Mouse (Mus musculus): ENCODE results near the gene Mapkapk5.

Gene Mapkapk5

DNA sequence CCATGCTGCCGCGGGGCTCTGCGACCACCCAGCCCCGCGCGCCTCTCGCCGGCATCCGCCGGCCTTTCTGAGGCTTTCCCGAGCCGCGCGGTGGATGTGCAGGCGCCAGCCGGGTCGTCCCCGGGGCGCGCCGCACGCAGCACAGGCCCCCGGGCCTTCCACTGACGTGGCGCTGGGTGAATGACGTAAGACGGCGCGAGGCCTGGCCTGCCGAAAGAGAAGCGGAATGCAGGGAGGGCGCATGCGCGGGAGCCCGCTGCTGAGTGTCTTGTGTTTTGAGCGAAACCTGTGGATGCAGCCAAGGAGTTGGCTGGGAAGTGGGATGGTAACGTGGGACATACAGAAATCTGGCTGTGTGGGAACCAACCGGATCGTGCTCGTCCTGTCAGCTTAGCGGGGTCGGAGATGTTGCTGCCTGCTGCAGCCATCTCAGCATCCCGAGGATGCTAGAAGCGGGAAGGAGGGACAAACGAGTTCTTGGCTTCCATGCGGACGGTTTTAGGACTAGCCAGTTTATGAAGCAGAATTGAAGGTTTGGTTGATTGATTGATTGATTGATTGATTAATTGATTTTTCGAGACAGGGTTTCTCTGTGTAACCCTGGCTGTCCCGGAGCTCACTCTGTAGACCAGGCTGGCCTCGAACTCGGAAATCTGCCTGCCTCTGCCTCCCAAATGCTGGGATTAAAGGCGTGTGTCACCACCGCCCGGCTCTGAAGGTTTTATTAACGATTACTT is at the start of gene Mapkapk5:
TSS of gene Mapkapk5 (minus strand) at position 113 of the 737 bp plus-strand sequence.
- peak; percentile 92 for DNase-seq (ENCODE audit: low read depth, low spot score)

DNA sequence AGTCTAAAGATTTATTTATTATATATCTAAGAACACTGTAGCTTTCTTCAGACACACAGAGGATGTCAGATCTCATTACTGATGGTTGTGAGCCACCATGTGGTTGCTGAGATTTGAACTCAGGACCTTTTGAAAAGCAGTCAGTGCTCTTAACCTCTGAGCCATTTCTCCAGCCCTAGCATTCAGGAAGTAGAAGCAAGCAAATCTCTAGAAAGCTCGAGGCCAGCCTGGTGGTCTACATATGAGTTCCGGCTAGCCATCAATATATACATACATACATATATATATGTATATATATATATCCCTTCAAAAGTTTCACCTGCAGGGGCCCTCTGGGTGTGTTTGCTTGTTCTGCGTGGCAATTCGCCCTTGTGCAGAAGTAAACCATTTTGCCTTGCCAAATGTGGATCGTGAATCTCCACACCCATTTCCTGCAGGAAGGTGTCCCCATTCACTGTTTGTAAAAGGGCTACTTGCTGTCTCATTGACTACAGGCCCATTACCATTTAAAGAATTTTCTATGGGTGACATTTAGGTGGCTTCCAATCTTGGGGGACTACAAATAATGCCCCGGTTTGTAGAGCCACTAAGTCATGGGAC is 49.1 kb upstream of the Mapkapk5 start:
- DNase-seq (ENCODE audit: low read depth, low spot score), result no peak

DNA sequence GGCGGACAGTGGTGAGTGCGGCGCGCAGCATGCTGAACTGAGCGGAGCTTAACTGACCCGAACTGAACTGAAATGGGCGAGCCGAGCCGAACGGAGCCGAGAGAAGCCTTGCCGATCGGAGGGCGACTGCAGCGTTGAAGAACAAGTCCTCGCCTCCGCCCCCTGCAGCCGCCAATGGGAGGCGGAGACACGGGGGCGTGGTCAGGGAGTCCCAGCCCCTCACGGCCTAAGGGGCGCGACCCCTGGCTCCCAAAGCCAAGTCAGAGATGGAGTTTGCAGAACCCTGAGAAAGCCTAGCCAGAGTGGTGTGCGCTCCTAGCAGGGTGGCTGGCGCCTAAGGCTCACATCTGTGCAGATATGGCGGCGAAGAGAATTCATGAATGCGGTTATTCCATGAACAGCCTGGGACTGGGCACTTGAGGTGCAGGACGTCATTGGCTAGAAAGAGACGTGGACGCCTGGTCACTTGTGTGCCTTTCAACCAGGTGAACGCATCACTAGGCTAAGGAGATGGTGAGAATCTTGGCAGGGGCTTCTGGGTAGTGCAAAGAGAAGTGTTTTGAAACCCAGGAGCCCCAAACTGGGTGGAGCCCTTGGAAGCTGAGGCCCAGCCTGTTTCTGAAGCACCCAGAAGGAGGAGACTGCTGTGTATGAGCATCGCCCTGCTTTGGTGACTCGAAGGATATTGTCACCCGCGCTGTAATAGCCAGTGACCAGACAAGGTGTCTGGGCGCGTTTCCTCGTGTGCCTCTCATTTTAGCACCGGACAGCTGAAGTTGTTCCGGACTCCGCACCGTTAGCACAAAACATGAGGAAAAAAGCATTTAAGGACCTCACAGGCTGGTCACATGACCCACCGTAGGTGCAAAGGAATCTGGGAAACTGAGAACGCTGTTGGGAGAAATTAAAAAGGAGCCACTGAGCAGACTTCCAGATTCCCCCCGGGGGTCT is 48.0 kb upstream of the Mapkapk5 start, which contains the start of gene Aldh2:
TSS of gene Aldh2 (minus strand) at position 374 of the 951 bp plus-strand sequence.
- peak; percentile 29 for DNase-seq (ENCODE audit: low read depth, low spot score)

DNA sequence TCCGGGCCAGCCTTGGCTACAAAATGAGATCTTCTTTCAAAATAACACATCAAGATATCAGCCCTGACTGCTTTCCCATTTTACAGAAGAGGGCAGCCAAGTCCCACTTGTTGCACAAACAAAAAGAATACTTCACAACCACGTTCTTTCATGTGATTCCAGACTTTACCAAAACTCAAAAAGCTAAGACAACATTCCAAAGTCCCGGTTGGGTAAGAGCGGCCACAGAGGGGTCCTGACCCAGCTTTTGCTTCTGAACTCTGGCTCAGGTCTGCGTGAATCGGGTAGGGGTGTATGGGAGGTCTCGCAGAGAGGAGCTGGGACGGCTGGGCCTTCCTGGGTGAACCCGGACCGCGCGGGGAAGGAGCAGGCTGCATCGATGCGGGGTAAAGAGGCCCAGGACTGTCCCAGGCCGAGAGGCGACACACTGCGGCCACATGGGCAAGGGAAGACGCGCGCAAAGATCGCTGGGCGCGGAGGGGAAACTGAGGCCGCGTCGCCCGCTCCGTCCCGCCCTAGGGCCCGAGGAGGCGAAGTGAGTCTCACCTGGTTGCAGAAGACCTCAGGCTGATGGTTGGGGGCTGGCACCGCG is 47.2 kb upstream of the Mapkapk5 start:
- no peak for DNase-seq (ENCODE audit: low read depth, low spot score)

DNA sequence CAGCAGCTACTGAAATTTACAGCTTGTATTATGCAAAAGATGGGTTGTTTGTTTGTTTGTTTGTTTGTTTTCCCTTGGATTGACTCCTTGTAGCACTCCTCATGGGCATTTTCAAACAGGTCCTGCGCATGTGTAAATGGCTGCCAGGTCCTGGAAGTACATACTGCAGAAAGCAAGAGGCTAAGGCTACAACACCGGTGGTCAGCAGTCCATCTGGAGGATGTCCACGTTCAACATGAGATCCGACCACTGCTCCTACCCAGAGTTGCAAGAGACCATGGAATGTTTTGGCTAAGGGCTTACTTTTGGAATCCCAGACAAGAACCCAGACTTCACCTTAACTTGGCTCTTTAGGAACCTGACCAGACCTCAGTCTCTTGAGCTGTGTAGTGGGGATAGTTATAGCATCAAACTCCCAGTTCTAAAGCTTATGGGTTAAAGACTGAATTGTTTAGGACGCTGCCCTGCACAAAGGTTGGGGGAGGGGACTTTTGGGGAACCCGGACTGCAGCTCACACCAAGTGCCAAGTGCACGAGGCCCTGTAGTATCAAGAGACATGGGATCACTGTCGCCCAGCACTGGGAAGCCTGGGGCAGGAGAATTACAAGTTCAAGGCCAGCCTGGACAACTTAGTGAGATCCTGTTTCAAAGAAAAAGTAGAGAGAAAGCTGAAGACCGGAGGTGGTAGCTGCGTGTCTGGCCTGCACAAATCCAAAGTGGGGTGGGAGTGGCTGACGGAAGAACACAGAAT is 46.5 kb upstream of the Mapkapk5 start:
- DNase-seq (ENCODE audit: low read depth, low spot score), result no peak

DNA sequence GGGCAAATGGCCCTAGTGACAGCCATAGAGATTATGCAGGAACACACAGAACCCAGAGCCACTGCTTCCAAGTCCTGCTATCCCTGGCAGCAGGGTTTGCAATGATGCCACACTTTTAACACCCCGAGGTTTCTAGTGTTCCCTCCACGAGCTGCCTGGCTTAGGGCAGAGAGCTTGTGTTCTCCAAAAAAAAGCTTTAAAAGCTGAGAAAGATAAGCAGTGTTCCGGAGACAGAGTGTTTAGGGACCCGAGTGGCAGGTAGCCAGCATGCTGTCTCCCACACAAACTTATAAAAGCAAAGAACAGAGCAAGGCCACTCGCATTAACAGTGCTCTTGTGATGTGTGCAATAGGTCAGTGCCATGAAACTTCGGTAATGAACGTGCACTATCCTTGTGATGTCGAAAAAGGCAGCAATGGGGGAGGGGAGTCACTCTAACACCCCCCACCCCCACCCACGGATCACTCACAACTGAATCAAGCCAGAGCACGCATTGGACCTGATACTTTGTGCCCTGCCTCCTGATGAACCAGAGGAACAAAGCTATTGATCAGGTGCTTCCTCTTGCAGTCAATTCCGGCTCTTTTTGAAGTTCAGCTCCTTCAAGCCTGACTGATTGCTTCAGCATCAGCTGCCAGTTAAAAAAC is 45.8 kb upstream of the Mapkapk5 start:
- no peak for DNase-seq (ENCODE audit: low read depth, low spot score)

DNA sequence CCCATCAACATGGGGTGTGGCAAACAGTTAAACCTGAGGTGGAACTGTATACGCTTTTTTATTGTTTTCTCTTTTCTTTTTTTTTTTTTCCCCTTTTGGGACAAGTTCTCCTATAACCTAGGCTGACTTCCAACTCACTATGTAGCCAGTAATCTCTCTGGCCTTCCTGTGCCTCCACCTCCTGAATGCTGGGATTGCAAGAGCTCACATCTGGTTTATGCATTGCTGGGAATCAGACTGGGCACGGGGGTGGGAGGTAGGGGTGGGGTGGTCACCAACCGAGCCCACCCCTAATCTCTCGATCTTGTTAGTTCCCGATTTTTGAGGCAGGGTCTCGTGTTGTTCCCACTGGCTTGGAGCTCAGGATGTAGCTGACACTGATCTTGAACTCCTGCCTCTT is 44.2 kb upstream of the Mapkapk5 start:
- no peak for DNase-seq (ENCODE audit: low read depth, low spot score)

DNA sequence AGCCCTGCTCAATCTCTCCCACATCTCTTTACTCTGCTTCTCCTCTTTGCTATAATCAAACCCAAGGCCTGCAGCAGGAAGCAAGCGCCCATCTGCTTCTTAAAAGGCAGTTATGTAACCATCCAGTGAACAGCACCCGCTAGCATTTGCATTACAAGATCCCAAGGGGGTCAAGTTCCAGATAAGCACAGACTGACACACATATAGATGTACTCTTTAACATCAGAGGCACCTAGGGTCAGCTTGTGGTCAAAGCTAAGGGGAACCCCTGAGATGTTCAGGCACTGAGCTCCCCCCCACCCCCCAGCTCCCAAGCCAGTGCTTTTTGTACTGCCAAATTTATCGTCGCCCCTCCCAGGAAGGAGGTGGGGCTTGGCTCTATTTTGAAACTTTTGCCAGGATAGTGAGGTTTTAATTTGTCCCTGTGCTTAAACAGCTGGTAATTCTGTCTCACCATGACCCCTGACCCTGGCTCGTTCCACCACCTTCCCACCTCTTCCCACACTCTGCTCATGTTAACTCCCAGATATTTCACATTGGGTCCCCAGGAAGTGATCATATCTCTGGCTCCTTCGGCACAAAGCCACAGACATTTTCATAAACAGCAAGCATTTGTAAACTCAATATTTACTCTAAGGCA is 40.8 kb upstream of the Mapkapk5 start:
- DNase-seq (ENCODE audit: low read depth, low spot score), result no peak

DNA sequence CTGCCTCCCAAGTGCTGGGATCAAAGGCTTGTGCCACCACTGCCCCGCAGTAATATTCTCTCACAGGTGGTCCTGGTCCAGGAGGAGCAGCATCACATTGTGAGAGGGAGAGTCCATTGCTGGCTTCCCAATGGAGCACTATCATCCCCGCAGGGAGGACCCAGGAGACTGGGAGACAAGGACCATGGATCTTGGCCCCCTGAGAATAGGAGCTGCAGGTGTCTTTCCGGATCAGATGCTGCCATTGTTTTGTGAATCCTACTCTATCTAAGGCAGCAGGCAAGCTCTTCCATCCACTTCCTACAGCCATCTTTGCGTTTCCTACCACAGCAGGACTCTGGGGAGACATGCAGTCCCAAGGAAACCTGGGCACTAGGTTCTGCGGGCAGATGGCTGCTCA is 40.0 kb upstream of the Mapkapk5 start:
- no peak for DNase-seq (ENCODE audit: low read depth, low spot score)

DNA sequence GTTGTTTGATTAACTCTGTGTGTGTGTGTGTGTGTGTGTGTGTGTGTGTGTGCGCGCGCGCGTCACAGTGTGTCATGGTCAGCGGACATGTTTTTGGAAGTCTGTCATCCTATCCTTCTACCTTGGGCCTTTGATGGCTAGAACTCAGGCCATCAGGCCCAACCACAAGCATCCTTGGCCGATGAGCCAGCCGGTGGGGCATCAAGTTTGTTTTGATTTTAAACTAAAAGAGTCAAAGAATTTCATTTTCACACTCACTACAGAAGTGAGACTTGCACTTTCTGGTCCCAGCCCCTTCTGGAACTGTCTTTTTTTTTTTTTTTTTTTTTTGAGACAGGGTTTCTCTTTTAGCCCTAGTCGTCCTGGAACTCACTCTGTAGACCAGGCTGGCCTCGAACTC is 39.3 kb upstream of the Mapkapk5 start:
- DNase-seq (ENCODE audit: low read depth, low spot score), result no peak

DNA sequence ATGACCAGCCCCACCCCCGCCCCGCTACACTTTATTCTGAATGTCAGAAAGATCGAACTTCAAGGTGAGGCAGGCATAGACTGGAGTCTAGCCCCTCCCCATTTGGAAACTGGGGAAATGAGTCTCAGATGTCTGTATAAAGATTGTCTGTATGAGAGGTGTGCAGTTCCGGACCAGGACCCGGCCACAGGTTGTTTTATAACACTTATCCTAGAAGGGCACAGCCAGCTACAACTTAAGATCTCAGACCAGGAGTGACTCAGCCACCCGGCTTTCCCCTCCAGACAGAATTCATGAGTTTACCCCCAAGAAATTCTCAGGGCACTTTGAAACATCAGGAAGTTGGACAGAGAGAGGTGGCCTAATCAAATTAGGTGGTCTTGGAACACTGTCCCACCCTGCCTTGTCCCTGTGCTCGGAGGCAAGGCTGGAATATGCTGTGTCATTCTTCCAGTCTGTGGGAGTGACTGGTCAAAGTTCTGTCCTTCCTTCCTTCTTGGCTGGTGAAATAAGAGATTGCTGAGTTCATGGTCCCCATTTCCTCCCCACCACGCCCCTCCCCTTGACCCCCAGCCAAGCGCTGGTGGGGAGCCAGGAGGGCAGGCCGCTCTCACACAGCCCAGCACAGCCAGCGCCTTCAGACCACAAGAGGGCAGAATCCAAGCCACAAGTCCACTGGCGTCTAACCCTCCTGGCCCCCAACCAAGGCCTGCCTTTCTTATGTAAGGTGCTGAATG is 38.2 kb upstream of the Mapkapk5 start:
- DNase-seq (ENCODE audit: low read depth, low spot score), result no peak

DNA sequence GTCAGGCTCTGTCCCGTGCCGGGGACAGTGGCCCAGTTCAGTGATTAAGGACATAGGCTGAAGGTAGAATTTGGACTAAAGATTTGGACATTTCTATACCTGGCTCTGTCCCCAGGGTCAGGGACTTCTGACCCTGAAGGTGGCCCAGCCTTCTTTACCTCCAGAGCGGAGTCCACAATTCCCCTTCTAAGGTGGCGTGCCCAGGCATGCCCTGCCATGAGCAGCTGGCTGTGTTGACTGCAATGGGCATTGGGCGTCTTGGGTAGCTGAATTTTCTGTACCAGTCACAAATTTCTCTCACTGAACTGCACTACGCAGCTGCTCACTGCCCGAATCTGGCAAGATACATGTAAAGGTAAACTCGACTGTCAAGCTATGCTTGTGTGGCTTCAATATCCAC is 36.2 kb upstream of the Mapkapk5 start:
- DNase-seq (ENCODE audit: low read depth, low spot score), result no peak

DNA sequence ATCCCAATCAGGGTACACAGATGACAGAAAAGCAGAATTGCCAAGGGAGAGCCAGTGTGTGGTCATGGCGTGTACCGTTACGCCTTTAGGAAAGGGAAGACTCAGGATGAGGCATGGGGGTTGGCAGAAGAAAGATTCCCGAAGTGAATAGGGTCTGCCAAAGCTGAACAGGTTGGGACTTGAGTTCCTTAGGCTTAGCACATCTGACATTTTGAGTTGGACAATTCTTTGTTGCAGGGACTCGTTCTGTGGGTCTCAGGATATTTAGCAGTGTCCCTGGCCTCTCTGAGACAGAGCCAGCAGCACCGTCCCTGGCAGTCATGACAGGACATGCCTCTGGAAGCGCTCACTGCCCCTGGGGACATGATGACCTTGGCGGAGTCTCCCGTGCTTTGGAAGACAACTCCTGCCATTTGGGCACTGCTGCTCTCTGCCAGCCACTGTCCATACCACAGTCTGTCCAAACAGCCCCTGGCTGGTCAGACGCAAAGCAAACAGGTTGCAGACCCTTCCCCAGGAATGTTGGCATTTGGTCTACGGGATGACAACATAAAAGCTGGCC is 31.3 kb upstream of the Mapkapk5 start:
- no peak for DNase-seq (ENCODE audit: low read depth, low spot score)

DNA sequence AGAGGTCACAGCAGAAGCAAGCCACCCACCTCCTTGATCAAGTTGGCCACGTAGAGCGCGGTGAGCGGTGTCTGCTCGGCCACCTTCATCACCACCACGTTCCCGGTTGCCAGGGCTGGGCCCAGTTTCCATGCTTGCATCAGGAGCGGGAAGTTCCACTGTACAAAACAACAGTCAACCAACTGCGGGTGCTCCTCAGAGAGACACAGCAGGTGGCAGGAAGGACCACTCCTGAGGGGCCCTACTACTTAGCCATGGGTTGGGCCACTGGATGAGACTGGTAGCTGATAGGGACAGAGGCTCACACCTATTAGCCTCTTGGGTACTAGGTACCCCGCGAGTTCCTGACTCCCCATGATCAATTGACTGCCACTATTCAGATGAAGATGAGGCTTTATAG is 30.2 kb upstream of the Mapkapk5 start:
- no peak for DNase-seq (ENCODE audit: low read depth, low spot score)

DNA sequence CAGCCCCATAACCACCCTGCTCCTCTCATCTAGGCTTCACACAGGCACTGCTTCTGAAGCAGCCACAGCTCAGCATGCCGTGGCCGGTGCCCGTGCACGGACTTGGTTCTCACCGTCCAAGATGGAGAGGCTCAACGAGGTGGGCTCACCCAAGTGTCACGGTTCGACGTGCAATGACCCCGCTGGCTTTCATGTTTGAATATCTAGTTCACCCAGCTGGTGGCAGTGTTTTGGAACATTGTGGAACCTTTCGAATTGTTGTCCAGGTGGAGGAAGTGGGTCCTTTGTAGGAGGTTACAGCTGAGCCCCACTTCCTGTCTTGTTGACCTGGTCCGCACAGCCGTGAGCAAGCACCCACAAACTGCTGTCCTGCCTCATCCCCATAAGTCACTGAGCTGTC is 28.4 kb upstream of the Mapkapk5 start:
- DNase-seq (ENCODE audit: low read depth, low spot score), result no peak

DNA sequence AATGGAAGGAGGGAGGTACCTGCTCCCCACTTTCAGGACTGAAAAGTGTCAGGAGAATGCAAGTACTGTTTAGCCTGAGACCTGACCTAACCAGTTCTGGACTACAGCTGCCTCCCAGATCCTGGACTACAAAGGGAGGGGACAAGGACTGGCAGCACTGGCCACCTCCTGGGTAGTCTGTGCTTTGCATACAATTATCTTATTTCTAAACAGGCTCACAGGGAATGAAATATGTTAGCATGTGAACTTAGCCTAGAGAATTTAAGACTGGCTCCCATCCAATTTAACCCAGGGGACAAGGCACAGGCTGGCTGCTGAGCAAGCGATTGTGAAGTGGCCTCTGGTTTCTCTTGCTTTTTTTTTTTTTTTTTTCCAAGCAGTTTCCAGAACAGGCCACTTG is 25.1 kb upstream of the Mapkapk5 start:
- no peak for DNase-seq (ENCODE audit: low read depth, low spot score)

DNA sequence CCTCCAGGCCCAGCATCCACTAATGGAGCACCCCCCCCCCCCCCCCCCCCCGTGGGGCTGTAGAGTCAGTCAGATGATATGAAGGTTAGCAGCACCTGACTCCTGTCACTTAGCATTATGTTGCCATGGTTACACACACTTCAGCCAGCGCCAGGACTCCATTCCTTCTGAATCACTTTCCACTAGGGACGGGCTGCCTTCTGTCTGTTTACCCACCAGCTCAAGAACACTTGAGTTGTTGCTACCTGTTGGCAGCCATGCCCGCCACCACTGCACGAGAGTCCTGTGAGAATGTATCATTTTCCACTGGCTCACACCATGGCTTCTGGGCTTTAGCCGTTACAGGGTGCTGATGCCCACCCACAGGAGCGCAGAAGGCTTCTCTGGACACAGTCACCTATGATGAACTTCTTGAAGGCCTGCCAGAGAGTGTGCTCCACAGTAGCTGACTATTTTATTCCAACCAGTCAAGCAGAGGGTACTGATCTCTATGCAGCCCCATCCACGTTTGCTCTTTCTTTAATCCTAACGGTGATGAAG is 24.2 kb upstream of the Mapkapk5 start:
- no peak for DNase-seq (ENCODE audit: low read depth, low spot score)

DNA sequence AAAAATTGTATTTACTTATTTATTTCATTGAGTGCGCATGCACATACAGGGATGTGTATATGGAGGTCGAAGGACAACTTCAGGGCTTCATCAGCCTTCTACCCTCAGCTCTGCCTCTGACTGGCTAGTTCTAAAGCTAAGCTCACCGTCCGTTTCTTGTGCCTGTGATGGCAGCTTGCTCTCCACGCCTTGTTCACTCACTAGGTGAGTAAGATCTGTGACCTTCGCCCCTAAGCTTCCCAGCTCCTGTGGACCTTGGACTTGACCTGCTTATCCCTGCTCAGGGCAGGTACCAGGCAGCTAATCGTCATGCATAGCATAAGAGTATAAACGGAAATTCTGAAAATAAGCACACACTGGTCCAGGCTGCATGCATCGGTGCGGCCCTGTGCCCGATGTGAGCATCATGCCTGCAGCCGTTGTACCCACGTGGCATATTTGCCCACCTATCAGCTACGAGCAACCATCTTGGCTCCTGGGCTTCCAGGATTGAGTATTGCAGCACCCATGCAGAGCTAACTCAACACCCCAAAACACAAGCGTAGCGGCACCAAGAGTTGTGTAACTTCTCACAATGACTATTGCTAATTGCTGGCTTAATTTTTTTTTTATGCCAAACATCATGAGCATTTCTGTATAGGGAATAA is 20.5 kb upstream of the Mapkapk5 start:
- DNase-seq (ENCODE audit: low read depth, low spot score), result no peak

Data from retina, adult 2 months (tissue).